Mouse (Mus musculus) thymus, postnatal 36 days (tissue): ENCODE results near the gene Qpctl.

Experiments
- DNase-seq, 2 experiments: peaks; one replicate each; pipeline ENCODE4 v3.0.0; 2022; ENCODE audit warnings: mixed read lengths in 2 of 2

Gene Qpctl

DNA sequence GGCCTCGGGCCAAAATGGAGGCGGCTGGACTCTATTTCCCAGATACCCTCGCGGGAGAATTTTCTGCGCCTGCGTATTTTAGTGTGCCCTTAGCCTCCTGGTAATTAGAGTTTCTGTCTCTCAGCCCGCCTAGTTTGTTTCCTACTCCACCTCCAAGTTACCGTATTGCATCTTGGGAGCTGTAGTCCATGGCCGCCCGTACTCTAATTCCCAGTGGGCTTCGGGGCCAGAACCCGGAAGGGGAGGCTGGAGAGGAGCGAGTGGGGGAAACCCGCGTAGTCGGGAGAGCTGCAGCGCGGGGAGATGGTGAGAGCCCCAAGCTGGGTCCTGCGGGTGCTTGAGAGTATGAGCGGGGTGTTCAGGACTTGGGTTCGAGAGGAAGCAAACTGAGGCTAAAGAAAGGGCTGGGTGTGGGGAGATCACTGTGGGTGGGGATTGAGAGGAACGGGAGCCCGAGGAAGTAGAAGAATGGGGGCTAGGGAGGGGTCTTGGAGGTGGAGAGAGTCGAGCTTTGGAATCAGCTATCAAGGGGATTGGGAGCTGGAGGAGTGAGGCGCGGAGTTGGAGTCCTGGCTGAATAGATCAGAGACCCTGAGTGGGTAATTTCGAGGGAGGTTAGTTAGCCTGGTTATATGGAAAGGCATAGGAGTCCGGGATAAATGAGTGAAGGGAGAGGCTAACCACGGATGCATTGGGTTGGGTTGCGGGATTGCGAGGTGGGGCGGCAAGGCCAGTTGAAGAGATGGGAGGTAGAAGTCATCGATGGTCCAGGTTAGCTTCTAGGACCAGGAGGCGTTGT lies 29.3 kb downstream of the Qpctl start, which contains the start of gene Fbxo46:
Gene Fbxo46, plus strand, starts transcription at position 229 of the 799 bp plus-strand sequence.
- DNase-seq, result peak; percentile 88 to 94

DNA sequence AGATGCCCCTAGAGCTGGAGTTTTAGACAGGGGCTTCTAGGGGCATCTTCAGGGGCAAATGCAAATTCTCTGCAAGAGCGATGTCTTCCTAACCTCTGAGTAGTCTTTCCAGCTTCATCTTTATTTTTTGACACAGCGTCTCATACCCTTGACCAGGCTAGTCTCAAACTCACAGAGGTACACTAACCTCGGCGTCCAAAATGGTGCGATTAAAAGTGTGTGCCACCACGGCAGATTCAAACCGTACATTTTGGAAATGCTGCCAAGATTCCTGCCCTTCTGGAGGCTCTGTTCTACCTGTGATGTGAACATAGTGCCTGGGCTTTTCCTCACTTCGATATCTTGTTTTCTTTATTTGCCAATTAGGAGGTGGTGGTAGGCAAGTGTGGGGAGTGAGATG lies 30.0 kb downstream of the Qpctl start:
- peak in 1 of 2 experiments; percentile 16 for DNase-seq

DNA sequence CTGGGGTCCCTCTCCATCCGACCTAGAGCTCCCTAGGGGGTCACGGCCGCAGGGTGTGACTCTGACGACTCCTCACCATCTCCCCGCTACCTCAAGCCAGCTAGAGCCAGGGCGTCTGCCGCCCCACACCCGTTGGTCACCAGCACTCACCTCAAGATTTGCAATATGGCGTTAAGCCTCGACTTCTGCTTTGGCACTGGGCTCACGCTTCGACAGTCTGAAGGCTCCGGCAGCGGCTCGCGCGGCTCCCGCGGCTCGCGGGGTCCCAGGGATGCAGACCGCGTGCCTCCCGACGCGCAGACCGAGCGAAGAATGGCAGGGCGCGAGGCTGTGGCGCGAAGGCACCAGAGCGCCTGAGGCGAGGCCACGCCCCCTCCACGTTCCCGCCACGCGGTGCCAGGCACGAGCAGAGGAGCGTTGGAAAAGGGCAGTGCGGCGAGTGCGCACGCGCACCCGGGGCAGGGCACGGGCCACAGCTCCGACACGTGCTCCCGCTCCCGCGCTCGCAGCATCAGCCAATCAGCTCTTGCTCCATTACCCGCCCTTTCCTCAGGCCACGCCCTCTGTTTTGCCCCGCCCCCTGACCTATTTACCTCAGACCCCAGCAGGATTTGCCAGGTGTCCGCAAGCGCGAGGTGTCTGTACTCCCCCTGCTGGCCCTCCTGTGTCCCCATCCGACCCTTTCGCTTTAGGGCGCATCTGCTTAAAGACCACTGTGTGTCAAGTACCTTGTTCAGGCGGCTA lies 30.9 kb downstream of the Qpctl start, which contains the start of gene Gm4969:
Gene Gm4969, minus strand, starts transcription at position 341 of the 744 bp plus-strand sequence.
- peak in 1 of 2 experiments; percentile 70 for DNase-seq

DNA sequence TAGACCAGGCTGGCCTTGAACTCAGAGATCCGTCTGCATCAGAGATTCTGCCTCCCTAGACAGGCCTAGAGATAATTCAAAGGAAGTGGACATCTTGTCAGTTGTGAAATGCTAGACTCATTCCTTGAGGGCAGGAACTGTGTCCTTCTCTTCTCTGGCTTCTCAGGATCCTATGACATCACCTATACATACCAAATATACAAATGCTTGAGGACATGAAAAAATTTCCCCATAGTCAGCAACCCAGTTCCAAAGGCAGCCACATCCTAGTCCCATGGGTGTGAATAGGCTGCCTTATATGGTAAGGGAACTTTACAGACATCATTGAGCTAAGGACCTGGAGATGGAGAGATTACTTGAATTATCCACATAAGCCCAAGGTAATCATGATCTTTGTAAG lies 39.5 kb downstream of the Qpctl start:
- no peak for DNase-seq

DNA sequence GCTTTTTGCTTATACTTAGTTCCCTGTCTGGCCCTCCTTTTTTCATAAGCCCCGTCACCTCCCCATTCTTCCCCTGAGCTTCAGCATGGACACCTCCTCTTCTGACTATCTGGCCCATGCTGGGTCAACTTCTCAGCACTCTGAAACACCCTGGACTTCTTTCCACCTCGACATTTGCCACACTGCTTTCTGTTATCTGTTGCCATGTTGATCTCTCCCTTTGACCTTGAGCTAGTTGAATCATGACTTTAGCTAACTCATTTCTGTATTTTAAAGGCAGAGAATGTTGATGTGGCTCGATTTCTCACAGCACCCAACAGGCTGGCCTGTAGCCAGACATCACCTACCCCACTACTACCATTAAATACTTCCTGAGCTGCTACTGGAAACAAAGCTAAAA lies 41.7 kb downstream of the Qpctl start:
- DNase-seq, result no peak

DNA sequence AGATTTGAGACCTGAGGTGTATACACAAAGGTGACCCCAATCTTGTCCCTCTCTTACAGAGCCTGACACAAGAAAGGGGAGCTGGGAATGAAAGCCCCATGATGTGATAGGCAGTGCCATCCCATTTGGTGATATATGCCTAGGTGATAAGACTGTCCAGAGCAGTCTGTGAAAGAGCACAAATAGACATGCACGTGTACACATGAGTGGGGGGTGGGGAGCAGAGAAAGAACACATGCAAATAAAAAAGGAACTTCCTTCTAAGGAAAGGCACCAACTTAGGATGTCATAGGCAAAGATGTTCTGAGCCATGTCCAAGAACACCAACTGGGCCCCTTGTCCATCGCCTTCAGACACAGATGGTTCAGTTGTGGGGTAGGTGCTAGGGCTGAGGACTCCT lies 44.6 kb downstream of the Qpctl start:
- no peak for DNase-seq

DNA sequence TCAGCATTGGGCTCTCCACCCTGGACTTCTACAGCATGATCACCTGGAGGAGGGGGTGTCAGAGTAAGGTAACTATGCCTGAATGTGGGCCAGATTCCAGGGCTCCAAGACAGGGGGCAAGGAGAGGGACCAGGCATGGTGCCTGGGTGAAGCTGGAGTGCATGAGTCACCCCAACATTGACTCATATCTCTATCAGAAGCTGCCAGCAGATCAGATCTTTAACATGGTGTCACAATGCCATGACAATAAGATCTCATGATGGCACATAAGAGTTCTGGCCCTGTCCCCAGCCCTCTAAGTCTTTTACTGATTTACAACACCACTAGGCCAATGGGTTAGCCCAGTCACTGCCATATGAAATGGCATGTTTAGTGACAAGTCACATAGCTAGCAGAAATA lies 45.4 kb downstream of the Qpctl start:
- DNase-seq, result no peak

DNA sequence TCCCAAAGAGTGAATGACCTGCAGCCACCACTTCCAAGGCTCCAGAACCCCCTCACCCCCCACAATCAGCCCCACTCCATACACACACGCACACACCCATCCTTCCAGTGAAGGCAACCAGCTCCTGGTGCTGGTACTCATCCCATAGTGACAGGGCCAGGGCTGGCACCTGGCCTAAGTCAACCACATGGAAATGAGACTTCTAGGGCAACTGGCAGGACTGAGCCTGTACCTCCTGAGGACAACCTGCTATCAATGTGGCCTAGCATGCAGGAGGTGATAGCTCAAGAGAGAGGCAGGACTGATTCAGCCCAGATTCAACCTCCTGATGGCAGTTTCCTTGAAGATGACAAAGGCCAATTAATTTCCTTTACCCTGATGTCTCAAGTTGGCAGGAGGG lies 48.8 kb downstream of the Qpctl start:
- no peak for DNase-seq

DNA sequence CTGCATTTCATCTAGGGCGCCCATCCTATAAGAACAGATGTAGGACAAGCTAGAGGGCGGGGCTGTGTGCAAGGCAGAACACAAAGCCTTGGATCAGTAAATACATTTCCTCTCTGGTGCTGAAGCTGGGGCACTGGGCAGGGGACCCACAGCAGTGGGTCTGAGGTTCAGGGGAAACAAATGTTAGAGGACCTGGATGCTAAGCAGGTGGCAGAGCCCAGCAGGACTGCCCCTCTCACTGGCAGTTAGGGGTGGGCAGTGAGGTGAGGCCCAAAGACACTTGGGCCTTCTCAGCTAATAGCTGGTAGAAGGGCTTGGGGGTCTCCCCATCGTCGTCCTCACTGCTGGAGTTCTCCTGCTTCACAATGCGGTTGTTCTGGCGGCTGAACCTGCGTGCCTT lies 50.3 kb downstream of the Qpctl start:
- no peak for DNase-seq

DNA sequence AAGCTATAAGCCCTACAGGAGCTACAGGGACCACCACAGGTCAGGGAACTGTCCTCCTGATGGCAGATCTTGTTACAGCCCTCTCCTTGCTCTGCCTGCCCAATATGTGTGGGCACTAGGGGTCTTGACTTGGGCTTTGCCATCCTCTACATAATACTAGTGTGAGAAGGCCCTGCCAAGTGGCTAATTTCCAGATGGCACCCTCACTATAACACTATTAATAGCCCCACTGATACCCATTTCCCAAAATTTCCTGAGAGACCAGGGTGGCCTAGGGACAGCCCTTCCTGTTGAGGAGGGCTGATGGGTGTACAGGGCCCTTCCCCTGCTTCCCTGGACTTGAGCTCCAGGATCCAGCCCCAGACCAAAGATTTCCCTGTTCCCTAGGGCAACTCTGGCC lies 51.2 kb downstream of the Qpctl start:
- DNase-seq, result no peak

DNA sequence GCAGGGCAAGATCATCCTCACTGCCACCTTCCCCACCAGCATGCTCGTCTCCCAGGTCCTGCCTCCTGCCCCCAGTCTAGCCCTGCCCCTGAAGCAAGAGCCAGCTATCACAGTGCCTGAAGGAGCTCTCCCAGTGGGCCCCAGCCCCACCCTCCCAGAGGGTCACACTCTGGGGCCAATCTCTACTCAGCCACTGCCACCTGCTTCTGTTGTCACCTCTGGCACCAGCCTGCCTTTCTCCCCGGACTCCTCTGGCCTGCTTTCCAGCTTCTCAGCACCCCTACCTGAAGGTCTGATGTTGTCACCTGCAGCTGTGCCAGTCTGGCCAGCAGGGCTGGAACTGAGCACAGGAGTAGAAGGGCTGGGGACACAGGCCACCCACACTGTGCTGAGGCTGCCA lies 51.9 kb downstream of the Qpctl start:
- DNase-seq, result no peak

DNA sequence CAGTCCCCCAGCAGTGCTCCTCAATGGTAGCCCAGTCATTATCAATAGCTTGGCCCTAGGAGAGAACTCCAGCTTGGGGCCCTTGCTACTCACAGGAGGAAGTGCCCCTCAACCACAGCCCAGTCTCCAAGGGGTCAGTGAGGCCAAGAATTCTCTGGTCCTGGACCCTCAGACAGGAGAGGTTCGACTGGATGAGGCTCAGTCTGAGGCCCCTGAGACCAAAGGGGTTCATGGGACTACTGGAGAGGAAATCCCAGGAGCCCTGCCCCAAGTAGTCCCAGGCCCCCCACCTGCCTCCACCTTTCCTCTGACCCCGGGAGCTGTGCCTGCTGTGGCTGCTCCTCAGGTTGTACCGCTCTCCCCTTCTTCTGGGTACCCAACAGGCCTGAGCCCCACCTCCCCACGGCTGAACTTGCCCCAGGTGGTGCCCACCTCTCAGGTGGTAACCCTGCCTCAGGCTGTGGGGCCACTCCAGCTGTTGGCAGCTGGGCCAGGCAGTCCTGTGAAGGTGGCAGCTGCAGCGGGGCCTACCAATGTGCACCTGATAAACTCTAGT lies 52.6 kb downstream of the Qpctl start:
- DNase-seq, result no peak

DNA sequence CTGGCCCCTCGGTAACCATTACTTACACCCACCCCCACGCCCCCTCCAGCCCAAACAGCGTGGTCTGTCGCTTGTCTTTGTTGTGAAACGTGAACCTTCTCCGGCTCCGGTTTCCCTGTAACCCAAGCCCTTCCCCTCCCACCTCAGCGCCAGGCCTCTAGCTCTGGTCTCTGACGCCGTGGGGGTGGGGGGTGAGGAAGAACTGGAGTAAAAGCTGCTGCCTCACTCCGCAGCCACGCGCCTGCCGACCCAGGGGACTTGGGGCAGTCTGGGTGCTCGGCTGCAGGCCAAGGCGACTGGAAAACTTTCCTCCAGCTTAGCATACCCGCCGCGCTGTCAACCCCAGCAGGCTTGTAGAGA lies 53.4 kb downstream of the Qpctl start:
- DNase-seq, result peak in 1 of 2 experiments; percentile 40

DNA sequence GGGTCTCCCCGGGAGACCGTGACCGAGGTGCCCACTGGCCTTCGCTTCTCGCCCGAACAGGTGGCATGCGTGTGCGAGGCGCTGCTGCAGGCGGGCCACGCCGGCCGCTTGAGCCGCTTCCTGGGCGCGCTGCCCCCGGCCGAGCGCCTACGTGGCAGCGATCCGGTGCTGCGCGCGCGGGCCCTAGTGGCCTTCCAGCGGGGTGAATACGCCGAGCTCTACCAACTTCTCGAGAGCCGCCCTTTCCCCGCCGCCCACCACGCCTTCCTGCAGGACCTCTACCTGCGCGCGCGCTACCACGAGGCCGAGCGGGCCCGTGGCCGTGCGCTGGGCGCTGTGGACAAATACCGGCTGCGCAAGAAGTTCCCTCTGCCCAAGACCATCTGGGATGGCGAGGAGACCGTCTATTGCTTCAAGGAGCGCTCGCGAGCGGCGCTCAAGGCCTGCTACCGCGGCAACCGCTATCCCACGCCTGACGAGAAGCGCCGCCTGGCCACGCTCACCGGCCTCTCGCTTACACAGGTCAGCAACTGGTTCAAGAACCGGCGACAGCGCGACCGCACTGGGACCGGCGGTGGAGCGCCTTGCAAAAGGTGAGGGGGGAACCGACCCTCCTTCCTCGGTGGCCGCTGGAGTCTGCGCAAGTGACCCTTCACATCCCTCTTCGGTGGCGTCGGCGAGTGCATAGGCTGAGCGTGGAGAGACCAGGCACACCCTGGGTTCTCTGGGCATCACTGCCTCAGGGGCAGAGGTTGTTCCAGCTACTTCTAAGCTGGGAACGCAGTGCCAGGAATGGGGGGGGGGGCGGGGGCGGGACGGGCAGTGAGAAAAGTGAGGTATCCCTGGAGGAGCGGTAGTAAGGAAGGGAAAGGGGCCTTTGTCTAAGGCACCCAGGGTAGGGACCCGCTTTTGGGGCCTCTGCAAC lies 54.0 kb downstream of the Qpctl start:
- peak; percentile 39 to 61 for DNase-seq

DNA sequence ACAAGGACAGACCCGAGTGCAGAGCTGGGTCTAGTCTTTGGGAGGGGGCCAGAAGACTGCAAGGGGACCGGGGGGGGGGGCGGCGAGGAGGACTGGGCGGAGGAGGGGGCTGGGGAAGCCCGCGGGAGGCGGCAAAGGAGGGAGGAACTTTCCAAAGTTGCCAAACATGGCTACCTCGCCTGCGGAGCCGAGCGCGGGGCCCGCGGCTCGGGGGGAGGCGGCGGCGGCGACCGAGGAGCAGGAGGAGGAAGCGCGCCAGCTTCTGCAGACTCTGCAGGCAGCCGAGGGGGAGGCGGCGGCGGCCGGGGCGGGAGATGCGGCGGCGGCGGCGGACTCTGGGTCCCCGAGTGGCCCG lies 54.6 kb downstream of the Qpctl start, which contains the start of gene Six5:
Gene Six5, plus strand, starts transcription at position 124 of the 355 bp plus-strand sequence.
- peak; percentile 59 to 78 for DNase-seq

DNA sequence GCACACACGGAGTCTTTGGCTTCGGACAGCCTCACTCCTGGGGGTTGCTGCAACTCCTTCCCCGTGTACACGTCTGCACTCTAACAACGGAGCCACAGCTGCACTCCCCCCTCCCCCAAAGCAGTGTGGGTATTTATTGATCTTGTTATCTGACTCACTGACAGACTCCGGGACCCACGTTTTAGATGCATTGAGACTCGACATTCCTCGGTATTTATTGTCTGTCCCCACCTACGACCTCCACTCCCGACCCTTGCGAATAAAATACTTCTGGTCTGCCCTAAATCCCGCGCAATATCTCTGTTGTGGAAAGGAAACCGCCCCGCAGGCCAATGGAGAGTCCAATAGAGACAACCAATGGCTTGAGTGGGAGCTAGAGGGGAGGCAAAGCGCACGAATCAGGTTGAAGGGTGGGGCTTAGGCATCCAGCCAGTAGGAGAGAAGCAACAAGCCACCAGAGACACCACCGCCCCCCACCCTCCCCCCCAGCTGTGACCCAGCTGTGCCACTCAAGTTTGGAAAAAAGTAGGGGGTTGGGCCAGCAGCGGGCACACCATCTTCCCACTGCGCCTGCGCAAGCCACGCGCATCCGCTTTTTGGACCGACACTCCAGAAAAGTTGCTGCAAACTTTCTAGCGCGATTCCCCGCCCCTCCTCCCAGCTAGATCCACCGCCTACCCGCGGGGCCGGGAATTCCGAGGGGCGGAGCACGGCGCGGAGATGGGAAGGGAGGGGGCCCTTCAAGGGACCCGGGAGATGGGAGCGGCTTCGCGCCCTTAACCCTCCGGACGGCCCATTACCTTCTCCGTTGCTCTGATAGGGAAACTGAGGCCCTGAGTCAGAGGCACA lies 55.3 kb downstream of the Qpctl start:
- peak; percentile 92 to 95 for DNase-seq

DNA sequence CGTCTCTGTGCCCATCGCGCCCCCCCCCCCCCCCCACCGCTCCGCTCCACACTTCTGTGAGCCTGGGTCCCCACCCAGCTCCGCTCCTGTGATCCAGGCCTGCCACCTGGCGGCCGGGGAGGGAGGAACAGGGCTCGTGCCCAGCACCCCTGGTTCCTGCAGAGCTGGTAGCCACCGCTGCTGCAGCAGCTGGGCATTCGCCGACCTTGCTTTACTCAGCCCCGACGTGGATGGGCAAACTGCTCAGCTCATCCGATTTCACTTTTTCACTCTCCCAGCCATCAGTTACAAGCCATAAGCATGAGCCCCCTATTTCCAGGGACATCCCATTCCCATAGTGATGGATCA lies 55.9 kb downstream of the Qpctl start:
- peak; percentile 91 for DNase-seq

DNA sequence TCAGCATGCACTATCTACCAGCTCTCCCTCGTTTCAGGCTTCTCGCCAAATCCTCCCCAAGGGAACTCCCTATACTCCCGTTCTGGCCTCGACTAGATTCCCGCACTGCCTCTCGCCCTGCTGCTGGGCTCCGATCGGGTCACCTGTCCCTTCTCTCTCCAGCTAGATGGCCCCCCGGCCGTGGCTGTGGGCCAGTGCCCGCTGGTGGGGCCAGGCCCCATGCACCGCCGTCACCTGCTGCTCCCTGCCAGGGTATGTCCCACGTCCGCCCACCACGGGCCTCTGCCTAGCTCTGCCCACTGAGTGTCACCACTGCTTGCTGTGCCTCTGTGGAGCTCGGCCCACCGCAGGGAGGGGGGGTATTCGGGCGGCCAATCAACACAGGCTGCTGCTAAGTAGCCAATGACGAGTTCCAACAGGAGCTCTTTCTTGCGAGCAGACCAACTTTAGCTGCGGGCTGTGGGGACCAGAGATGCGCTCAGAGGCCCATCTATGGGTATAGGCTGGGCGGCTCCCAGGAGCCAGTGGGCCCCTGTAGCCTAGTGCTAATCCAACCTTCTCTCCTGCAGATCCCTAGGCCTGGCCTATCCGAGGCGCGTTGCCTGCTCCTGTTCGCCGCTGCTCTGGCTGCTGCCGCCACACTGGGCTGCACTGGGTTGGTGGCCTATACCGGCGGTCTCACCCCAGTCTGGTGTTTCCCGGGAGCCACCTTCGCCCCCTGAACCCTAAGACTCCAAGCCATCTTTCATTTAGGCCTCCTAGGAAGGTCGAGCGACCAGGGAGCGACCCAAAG lies 56.5 kb downstream of the Qpctl start:
- DNase-seq, result peak in 1 of 2 experiments; percentile 56

DNA sequence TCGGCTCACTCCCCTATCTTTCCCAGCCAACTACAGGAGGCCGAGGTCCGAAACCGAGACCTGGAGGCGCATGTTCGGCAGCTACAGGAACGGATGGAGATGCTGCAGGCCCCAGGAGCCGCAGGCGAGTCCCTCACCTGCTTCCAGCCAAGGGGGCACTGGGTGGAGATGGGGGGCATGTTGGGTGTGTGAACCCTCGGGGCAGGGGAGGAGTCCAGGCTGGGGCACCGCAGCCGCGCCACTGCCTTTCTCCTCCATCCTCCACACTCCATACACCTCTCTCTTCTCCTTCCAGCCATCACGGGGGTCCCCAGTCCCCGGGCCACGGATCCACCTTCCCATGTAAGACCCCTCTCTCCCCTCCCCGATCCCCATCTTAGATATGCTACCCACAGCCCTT lies 57.2 kb downstream of the Qpctl start:
- no peak for DNase-seq
